Mouse (Mus musculus): ENCODE data around the gene Gm21863. TPM values are rescaled to one million over a fixed set of nuclear protein-coding genes. Genes with fewer than 3 reads are reported as not detected.
"Not testable (repeated sequence)": the region's sequence is repeated elsewhere in the genome, so short reads cannot be mapped to it uniquely, and the experiment has no call there.

Gene Gm21863
- not detected in 2 replicates for polyA plus RNA-seq (2015; fragmentation: Nextera tagmentation; extraction: Ambion mirVana)

GRCm38 (mm10) chr12:19953869-19954555, at the start of gene Gm21863:
Gene Gm21863, plus strand, starts transcription at chr12:19954505.
- H3K27ac ChIP-seq; H3K9ac ChIP-seq; H3K4me1 ChIP-seq; H3K9me3 ChIP-seq (replicated peaks); H3K27me3 ChIP-seq; H3K4me3 ChIP-seq (replicated peaks); H3K36me3 ChIP-seq: not testable (repeated sequence)
- WGBS = 19% methylated on average over 67 of the region's 75 CpGs
- peak within 1 kb of the TSS; percentile 25; the same call in 1 of the 2 replicates for H3K4me2 ChIP-seq
- peak; percentile 85 for ATAC-seq (replicated peaks; ENCODE audit: low FRiP score)

- H3K4me3 ChIP-seq (replicated peaks); ATAC-seq (replicated peaks; ENCODE audit: low FRiP score); H3K4me2 ChIP-seq; H3K27ac ChIP-seq; H3K36me3 ChIP-seq; H3K27me3 ChIP-seq; H3K9ac ChIP-seq; H3K4me1 ChIP-seq: not testable (repeated sequence)
- peaks cover 14% of the 10 kb centered on the region for H3K9me3 ChIP-seq (replicated peaks)
- 38% methylated on average over 4 of the region's 4 CpGs for WGBS
These were observed 26.3 kb upstream of the Gm21863 start for GRCm38 (mm10) chr12:19928049-19928448.

All from kidney, embryonic 15.5 days (tissue).